Mouse (Mus musculus): ENCODE results near the gene Olfr340.
"Not testable (repeated sequence)": the region's sequence is repeated elsewhere in the genome, so short reads cannot be mapped to it uniquely, and the experiment has no call there.

Gene Olfr340

DNA sequence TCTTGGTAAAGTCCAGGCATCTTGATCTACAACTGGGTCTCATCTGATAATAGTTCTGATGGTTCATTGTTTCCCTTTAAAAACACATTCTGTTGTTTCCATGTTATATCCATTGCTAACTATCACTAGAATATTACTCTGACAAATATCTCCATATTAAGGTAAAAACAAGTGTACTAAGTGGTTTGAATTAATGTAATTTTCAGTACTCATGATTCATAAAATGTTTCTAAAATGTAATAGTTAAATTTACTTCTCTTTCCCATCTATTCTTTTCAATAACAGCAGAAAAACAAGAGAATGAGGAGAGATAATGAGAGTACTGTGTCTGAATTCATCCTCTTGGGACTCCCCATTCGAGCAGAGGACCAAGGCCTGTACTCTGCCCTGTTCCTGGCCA is at the start of gene Olfr340:
Gene Olfr340, plus strand, starts transcription at position 301 of the 400 bp plus-strand sequence.
- no peak for DNase-seq

DNA sequence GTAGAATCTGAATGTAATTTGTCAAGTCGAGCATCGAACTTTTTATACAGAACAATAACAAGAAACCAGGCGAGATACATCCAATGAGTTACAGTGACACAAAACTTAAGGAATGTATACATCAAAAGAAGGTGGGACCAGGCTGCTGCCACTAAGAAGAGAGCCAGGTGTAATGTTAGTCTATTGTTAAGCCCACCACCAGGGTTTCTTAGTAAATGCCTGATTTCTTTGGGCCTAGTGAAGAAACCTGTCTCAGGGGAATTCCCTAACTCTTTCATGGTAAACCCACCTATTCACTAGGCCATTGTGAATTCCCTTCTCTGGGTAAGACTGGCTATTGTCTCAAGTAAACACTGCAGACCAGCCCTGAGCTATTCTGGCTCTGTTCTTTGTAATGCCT is 37.2 kb upstream of the Olfr340 start:
- not testable (repeated sequence) for DNase-seq

DNA sequence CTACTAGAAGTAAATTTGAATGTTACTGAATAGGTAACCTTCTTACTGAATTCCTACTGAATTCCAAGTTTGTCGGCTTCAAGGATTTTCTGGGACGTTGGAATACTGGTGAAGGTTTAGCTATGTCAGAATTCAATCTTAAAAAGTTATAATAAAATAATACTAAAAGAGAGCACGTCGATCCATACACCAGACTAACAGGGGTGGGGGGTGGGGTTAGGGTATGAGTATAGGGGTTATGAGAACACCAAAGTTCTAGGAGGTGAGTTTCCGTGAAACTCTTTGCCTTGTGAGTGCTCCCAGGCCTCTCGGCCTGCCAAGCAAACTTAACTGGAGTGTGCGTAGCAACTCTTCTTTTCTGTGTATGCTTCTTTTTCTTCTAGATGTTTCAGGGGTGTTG is 36.8 kb upstream of the Olfr340 start:
- not testable (repeated sequence) for DNase-seq

DNA sequence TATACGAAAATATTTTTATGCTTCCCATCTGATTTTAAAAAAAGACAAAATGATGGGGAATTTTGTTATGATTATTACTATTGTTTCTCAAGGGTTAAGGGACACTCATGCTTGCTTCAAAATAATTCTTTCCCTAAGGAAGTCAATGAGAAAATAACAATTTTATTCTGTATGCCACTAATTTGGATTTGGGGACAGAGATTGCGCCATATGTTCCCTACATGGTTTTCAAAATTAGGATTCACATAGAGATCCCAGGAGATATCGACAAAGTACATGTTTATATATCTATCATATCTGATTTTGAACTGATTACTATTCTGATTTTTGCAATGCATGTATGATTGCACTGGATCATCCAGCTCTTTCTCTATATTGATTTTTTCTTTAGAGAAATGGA is 33.7 kb upstream of the Olfr340 start, which contains the start of gene Olfr339:
Gene Olfr339, plus strand, starts transcription at position 301 of the 400 bp plus-strand sequence.
- no peak for DNase-seq

DNA sequence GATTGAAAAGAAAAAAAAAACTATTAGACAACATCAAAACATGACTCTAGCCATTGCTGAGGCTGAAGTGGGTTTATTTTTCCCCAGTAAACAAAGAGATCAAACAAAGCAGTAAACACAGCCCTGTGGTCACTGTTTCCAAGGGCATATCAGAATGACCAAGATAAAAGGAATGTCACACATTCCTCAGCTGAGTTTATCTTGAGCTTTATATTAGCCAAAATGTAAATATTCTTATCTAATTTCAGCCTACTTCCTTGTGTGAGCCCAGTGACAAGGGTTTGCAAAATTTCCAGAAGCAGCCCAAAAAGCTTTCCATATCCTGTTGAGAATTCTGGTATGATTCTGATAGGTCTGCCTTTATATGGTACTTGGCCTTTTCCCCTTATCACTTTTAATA is 21.2 kb downstream of the Olfr340 start:
- no peak for DNase-seq

DNA sequence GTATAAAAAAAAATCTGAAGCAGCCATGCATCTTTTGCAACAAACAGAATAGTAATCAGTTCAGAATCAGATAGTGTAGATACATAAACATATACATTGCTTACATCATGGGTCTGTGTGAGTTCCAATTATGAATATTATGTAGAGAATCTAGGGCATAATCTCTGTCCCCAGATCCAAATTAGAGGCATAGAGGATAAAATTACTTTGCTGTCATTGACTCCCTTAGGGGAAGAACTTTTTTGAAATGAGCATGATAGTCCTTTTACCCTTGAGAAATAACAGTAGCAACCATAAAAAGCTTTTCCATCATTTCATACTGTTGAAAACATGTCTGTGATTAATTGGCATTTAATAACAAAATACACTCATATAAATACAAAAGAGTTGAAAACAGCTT is 30.0 kb downstream of the Olfr340 start, which contains the start of gene Olfr341:
Gene Olfr341, minus strand, starts transcription at position 101 of the 400 bp plus-strand sequence.
- no peak for DNase-seq

Measured in cerebellum, adult 9-10 months (tissue).